Mouse (Mus musculus): ENCODE measurements around the gene Prelid3b.

- TF ChIP-seq EP300 (IDR thresholded peaks at IDR 0.05; ENCODE audit: insufficient read depth, low read depth, low read length) (no peak), CTCF (IDR thresholded peaks at IDR 0.05; ENCODE audit: low read depth, low read length) (no peak), POLR2A (IDR thresholded peaks at IDR 0.05; ENCODE audit: insufficient read depth, low read length) (no peak)
Observed at GRCm38 (mm10) chr2:174443046-174443445, 29.8 kb downstream of the Prelid3b start.
